Mouse (Mus musculus) heart, postnatal 0 days (tissue): ENCODE data around the gene Xiap.

Experiments
- CTCF ChIP-seq: IDR thresholded peaks from 2 replicates; pipeline ENCODE4 v1.5.1; 2016; ENCODE audit warnings: antibody characterized with exemption, control low read depth, low read depth
- EP300 ChIP-seq: IDR thresholded peaks from 2 replicates; pipeline ENCODE4 v1.6.1; 2016; ENCODE audit warnings: antibody characterized with exemption, low read depth

GRCm38 (mm10) chrX:42143991-42144390 is 84.5 kb downstream of the Xiap start:
- TF ChIP-seq CTCF = no peak
- no peak for TF ChIP-seq EP300
